Mouse (Mus musculus): ENCODE data around the gene 1700025G04Rik. TPM values are rescaled to one million over a fixed set of nuclear protein-coding genes. Genes with fewer than 3 reads are reported as not detected.

Gene 1700025G04Rik
- total and polyA plus RNA-seq, 2 experiments, result 0.39 to 1.1 TPM

- no peak for DNase-seq (ENCODE audit: extremely low read depth, low read depth, low spot score)
- no peak overlapping the region for H3K9ac ChIP-seq (ENCODE audit: low read depth, low read length)
- H3K27me3 ChIP-seq (ENCODE audit: control insufficient read depth, insufficient read depth, low read length), result no peaks in the 10 kb centered on the region
- TF ChIP-seq CTCF (IDR thresholded peaks at IDR 0.05; ENCODE audit: low read depth, low read length) (no peak), POLR2A (IDR thresholded peaks at IDR 0.05; ENCODE audit: extremely low read depth, insufficient read depth, low read length) (no peak)
- H3K4me1 ChIP-seq (ENCODE audit: control insufficient read depth, insufficient read depth, low read length), result no peaks in the 10 kb centered on the region
- WGBS, result 85% methylated on average over 7 of the region's 7 CpGs
- no peaks in the 10 kb centered on the region for H3K36me3 ChIP-seq (ENCODE audit: control insufficient read depth, insufficient read depth, low read length)
- no peak overlapping the region for H3K4me3 ChIP-seq (ENCODE audit: insufficient read depth, low read depth, low read length)
- H3K27ac ChIP-seq (replicated peaks; ENCODE audit: insufficient read depth, low read depth, low read length), result no peak overlapping the region
- no peaks in the 10 kb centered on the region for H3K79me2 ChIP-seq (ENCODE audit: control insufficient read depth, insufficient read depth, low read length)
Observed at GRCm38 (mm10) chr1:151899964-151900363, 190.0 kb downstream of the 1700025G04Rik start.

GRCm38 (mm10) chr1:151895406-151895805 is 194.5 kb downstream of the 1700025G04Rik start:
- no peak for DNase-seq (ENCODE audit: extremely low read depth, low read depth, low spot score)
- Histone ChIP-seq H3K4me1 (ENCODE audit: control insufficient read depth, insufficient read depth, low read length) (peaks cover 3% of the 10 kb centered on the region; the same call in 1 of the 2 replicates), H3K27ac (replicated peaks; ENCODE audit: insufficient read depth, low read depth, low read length) (no peak overlapping the region), H3K79me2 (ENCODE audit: control insufficient read depth, insufficient read depth, low read length) (no peaks in the 10 kb centered on the region), H3K9ac (ENCODE audit: low read depth, low read length) (no peak overlapping the region), H3K4me3 (ENCODE audit: insufficient read depth, low read depth, low read length) (no peak overlapping the region), H3K36me3 (ENCODE audit: control insufficient read depth, insufficient read depth, low read length) (no peaks in the 10 kb centered on the region), H3K27me3 (ENCODE audit: control insufficient read depth, insufficient read depth, low read length) (no peaks in the 10 kb centered on the region)
- TF ChIP-seq CTCF (IDR thresholded peaks at IDR 0.05; ENCODE audit: low read depth, low read length), result no peak
- no peak for TF ChIP-seq POLR2A (IDR thresholded peaks at IDR 0.05; ENCODE audit: extremely low read depth, insufficient read depth, low read length)
- WGBS, result 43% methylated on average over 4 of the region's 4 CpGs

- no peaks in the 10 kb centered on the region for H3K27me3 ChIP-seq (ENCODE audit: control insufficient read depth, insufficient read depth, low read length)
- no peak for DNase-seq (ENCODE audit: extremely low read depth, low read depth, low spot score)
- H3K79me2 ChIP-seq (ENCODE audit: control insufficient read depth, insufficient read depth, low read length), result no peaks in the 10 kb centered on the region
- H3K36me3 ChIP-seq (ENCODE audit: control insufficient read depth, insufficient read depth, low read length), result no peaks in the 10 kb centered on the region
- H3K4me3 ChIP-seq (ENCODE audit: insufficient read depth, low read depth, low read length), result no peak overlapping the region
- peaks cover 3% of the 10 kb centered on the region; the same call in 1 of the 2 replicates for H3K4me1 ChIP-seq (ENCODE audit: control insufficient read depth, insufficient read depth, low read length)
- no peak for TF ChIP-seq POLR2A (IDR thresholded peaks at IDR 0.05; ENCODE audit: extremely low read depth, insufficient read depth, low read length)
- TF ChIP-seq CTCF (IDR thresholded peaks at IDR 0.05; ENCODE audit: low read depth, low read length), result no peak
- H3K27ac ChIP-seq (replicated peaks; ENCODE audit: insufficient read depth, low read depth, low read length), result no peak overlapping the region
- H3K9ac ChIP-seq (ENCODE audit: low read depth, low read length), result no peak overlapping the region
- 67% methylated on average over 5 of the region's 5 CpGs for WGBS
Observed at GRCm38 (mm10) chr1:151893976-151894375, 195.9 kb downstream of the 1700025G04Rik start.

GRCm38 (mm10) chr1:151892008-151892407 is 197.9 kb downstream of the 1700025G04Rik start:
- DNase-seq (ENCODE audit: extremely low read depth, low read depth, low spot score), result no peak
- Histone ChIP-seq H3K27me3 (ENCODE audit: control insufficient read depth, insufficient read depth, low read length) (no peaks in the 10 kb centered on the region), H3K4me3 (ENCODE audit: insufficient read depth, low read depth, low read length) (no peak overlapping the region), H3K27ac (replicated peaks; ENCODE audit: insufficient read depth, low read depth, low read length) (no peak overlapping the region), H3K36me3 (ENCODE audit: control insufficient read depth, insufficient read depth, low read length) (no peaks in the 10 kb centered on the region), H3K79me2 (ENCODE audit: control insufficient read depth, insufficient read depth, low read length) (no peaks in the 10 kb centered on the region), H3K4me1 (ENCODE audit: control insufficient read depth, insufficient read depth, low read length) (peaks cover 3% of the 10 kb centered on the region; the same call in 1 of the 2 replicates), H3K9ac (ENCODE audit: low read depth, low read length) (no peak overlapping the region)
- TF ChIP-seq POLR2A (IDR thresholded peaks at IDR 0.05; ENCODE audit: extremely low read depth, insufficient read depth, low read length), result no peak
- no peak for TF ChIP-seq CTCF (IDR thresholded peaks at IDR 0.05; ENCODE audit: low read depth, low read length)
- WGBS, result 83% methylated on average over 5 of the region's 5 CpGs

GRCm38 (mm10) chr1:151891194-151891593 is 198.7 kb downstream of the 1700025G04Rik start:
- Histone ChIP-seq H3K4me3 (ENCODE audit: insufficient read depth, low read depth, low read length) (no peak overlapping the region), H3K9ac (ENCODE audit: low read depth, low read length) (no peak overlapping the region), H3K27me3 (ENCODE audit: control insufficient read depth, insufficient read depth, low read length) (no peaks in the 10 kb centered on the region), H3K79me2 (ENCODE audit: control insufficient read depth, insufficient read depth, low read length) (no peaks in the 10 kb centered on the region), H3K36me3 (ENCODE audit: control insufficient read depth, insufficient read depth, low read length) (no peaks in the 10 kb centered on the region), H3K4me1 (ENCODE audit: control insufficient read depth, insufficient read depth, low read length) (peaks cover 3% of the 10 kb centered on the region; the same call in 1 of the 2 replicates), H3K27ac (replicated peaks; ENCODE audit: insufficient read depth, low read depth, low read length) (no peak overlapping the region)
- WGBS, result 80% methylated on average over 9 of the region's 9 CpGs
- DNase-seq (ENCODE audit: extremely low read depth, low read depth, low spot score), result no peak
- TF ChIP-seq CTCF (IDR thresholded peaks at IDR 0.05; ENCODE audit: low read depth, low read length) (no peak), POLR2A (IDR thresholded peaks at IDR 0.05; ENCODE audit: extremely low read depth, insufficient read depth, low read length) (no peak)

- no peak overlapping the region for H3K4me3 ChIP-seq (ENCODE audit: insufficient read depth, low read depth, low read length)
- TF ChIP-seq CTCF (IDR thresholded peaks at IDR 0.05; ENCODE audit: low read depth, low read length) (no peak), POLR2A (IDR thresholded peaks at IDR 0.05; ENCODE audit: extremely low read depth, insufficient read depth, low read length) (no peak)
- peaks cover 3% of the 10 kb centered on the region; the same call in 1 of the 2 replicates for H3K4me1 ChIP-seq (ENCODE audit: control insufficient read depth, insufficient read depth, low read length)
- 81% methylated on average over 14 of the region's 14 CpGs for WGBS
- no peaks in the 10 kb centered on the region for H3K79me2 ChIP-seq (ENCODE audit: control insufficient read depth, insufficient read depth, low read length)
- H3K27ac ChIP-seq (replicated peaks; ENCODE audit: insufficient read depth, low read depth, low read length), result no peak overlapping the region
- H3K9ac ChIP-seq (ENCODE audit: low read depth, low read length), result no peak overlapping the region
- H3K36me3 ChIP-seq (ENCODE audit: control insufficient read depth, insufficient read depth, low read length), result no peaks in the 10 kb centered on the region
- H3K27me3 ChIP-seq (ENCODE audit: control insufficient read depth, insufficient read depth, low read length), result no peaks in the 10 kb centered on the region
- no peak for DNase-seq (ENCODE audit: extremely low read depth, low read depth, low spot score)
Observed at GRCm38 (mm10) chr1:151890041-151890621, 199.8 kb downstream of the 1700025G04Rik start.

All from liver, adult 2 months (tissue).